Mouse (Mus musculus) cerebellum, postnatal 4 days (tissue): ENCODE measurements at regions not wholly inside any gene's neighbourhood (a gene's known extent, or its start where the extent isn't known, plus 50 kb on each side); places are given as distances from the start of the nearest gene placed in this dataset.

Experiments used
- DNase-seq, 2 experiments: peaks; one replicate each; pipeline ENCODE4 v3.0.0; 2022; ENCODE audit warnings: low spot score in 2 of 2, mixed read lengths in 1 of 2

- DNase-seq: no peak
Measured at GRCm38 (mm10) chr4:148723208-148723607, 80.1 kb downstream of the Gm572 start.

GRCm38 (mm10) chr4:148723934-148724719 is 80.1 kb upstream of the Casz1 start:
- DNase-seq: no peak

GRCm38 (mm10) chr4:148728800-148729199 is 75.4 kb upstream of the Casz1 start:
- DNase-seq: no peak

DNA sequence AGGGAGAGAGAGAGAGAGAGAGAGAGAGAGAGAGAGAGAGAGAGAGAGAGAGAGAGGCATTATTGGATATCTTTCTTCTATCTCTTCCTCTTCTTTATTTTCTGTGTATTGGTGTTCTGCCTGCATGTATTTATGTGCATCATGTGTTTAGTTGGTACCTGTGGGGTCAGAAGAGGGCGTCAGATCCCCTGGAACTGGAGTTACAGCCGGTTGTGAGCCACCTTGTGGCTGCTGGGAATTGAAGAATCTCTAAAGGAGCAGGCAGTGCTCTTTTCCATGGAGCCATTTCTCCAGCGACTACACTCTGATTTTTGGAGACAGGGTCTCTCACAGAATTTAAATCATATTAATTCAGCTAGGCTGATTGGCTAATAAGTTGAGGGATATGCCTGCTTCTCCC is 72.6 kb upstream of the Casz1 start:
- no peak for DNase-seq

DNA sequence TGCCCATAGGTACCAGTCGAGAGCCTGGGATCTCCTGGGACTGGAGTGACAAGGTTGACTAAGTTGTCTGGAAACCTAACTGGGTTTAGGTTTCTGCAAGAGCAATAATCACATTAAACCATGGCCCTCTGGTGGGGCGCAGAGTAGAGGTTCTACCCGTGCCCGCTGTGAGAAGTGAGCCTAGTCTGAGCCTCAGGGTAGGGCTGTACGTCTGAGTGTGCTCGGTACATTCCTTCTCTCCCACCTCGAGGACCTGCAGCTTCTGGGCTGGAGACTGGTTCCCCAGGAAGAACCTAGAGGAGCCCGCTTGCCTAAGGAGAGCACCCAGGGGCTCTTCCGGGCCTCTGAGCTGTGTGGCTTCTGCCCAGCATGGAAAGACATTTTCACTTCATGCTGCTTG is 70.2 kb upstream of the Casz1 start:
- DNase-seq: no peak

DNA sequence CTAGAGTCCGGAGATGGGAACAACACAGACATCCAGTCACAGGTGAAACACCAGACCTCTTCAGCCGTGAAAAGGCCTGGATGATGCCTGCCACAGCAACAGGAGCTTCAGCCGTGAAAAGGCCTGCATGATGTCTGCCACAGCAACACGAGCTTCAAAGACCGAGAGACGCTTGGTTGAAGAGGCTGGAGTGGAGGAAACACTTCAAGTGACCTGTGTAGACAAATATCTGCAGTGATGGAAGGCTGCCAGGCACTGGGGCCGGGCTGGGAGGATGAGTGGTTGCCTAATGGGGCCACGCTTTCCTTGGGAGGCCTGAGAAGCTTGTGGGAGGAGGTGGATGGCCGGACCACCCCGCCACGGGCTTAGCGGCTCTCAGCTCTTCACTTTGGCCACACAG is 69.7 kb upstream of the Casz1 start:
- no peak for DNase-seq

DNA sequence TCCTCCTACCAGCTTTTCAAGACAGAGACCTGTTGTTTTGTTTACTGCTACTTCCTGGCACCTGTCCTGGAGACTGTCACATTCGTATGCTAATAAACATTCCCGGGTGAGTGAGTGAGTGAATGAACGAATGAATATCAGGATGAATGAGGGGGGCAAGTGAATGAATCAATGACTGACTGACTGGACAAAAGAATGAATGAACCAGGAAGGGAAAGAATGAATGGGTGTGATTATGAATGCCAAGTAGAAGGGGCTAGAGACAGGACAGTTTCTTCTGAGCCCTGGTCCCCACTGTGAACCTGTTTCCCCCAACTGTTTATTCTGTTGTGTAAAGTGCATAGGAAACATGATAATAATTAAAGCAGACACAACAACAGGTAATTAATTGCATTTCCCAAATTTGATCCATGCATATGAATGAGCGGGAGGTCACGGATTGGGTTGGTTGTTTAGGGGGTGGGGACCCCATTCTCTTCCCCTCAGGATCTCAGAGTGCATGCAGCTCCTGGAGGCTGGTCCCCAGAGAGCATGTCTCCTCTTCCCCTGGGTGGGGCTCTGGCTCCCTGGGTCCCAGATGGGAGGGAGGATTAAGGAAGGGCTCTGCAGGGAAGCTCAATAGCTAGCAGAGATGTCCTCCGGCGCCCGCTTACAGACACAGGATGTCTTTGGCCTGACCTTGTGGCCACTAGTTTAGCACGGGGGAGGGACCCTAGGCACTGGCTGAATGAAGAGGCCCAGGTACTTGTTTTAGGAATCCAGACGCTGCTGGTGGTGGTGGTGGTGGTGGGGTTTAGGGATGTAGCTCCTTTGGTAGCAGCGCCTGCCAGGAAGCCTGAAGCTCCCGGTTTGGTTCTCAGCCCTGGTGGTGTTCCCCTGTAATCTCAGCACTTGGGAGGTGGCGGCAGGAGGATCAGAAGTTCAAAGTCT is 65.4 kb upstream of the Casz1 start:
- DNase-seq: no peak

DNA sequence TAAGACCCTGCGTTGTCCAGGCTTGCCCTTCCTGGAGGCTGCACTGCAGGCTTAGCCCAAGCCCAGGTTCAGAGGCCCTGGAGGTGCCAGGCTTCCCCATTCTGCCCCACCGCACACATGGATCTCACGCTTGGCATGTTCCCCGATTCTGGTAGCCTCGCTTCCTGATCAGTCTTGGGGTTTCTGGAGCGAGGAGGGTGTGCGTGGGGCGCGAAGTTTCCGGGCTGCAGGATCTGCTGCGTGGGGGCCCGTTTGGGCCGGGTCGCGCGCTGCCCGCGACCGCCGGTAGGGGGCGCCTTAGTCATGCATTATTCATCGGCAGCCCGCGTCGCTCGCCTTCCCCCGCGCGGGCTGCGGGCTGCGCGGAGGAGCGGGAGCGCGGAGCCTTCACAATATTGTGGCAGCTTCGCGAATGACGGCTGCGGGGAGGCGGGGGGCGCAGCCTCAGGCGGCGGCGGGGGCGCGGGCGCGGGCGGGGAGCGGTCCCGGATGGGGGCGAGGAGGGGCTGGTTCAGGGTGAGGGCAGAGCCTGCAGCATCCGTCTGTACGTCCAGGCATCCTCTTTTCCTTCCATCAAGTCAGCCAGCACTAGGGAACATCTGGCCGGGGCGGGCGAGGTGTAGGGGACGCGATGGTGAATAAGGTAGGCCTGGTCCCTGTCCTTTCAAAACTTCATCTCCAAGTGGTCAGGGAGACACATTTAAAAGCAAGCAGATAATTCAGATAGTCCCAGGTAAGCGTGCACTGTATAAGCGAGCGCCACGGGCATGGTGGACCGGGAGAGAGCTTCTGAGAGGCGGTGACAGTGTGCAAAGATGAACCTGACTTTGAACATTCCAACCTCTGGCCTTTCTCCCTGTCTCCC is 61.4 kb upstream of the Casz1 start:
- peak; percentile 67 to 81 for DNase-seq

- DNase-seq: no peak
Measured at GRCm38 (mm10) chr4:148743414-148743844, 60.8 kb upstream of the Casz1 start.

DNA sequence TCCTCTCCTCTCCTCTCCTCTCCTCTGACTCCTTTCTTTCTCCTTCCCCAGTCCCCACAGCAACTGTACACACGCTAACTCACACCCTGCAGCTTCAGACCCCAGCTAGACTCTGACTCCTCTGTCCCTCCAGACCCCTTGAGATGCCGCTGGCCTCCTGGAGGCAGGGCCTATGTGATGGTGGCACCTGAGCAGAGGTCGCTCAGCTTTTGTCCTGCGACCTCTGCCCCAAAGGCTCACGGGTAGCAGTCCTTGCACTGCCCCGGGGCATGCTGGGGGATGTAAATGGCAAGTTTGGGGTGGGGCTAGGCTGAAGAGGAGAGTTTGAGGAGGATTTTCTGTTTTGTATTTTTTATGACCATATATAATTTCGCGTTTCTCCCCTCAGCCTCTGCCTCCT is 60.2 kb upstream of the Casz1 start:
- no peak for DNase-seq

DNA sequence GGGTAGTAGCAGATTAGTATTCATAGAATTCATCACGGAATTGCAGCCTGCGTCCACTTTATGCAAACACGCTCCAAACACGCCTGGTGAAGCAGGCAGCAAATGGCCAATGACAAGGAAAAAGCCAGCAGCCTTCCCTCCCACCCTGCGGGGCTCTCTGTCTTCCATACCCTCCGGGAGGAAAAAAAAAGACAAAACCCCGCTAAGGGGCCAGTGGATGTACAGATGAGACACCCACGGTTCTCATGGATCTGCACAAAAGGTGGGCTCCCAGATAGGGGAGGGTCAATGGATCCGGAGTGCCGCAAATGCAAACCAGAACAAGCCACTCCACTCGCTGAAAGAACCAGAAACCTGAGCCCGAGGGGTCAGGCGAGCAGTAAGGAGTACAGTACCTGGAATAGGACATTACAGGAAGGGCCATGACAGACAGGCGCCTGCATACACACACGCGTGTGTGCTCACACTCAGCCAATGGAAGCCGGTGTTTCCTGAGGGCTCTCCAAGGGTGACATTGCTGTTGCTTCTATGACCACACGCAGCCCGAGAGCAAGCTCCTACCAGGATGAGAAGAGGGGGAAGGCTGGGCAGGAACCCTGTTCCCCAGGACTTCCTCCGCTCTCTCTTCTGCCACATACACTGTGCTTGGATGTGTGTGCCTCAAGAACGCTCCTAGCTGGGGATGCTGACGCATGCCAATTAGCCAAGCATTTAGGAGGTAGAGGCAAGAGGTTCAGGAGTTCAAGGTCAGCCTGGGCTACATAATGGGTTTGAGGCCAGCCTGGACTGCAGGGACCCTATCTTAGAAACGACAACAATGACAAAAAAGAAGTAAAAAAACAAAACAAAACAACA is 57.5 kb upstream of the Casz1 start:
- DNase-seq: no peak

GRCm38 (mm10) chr4:148747315-148747644 is 56.9 kb upstream of the Casz1 start:
- no peak for DNase-seq

GRCm38 (mm10) chr4:148750030-148750429 is 54.2 kb upstream of the Casz1 start:
- no peak for DNase-seq

DNA sequence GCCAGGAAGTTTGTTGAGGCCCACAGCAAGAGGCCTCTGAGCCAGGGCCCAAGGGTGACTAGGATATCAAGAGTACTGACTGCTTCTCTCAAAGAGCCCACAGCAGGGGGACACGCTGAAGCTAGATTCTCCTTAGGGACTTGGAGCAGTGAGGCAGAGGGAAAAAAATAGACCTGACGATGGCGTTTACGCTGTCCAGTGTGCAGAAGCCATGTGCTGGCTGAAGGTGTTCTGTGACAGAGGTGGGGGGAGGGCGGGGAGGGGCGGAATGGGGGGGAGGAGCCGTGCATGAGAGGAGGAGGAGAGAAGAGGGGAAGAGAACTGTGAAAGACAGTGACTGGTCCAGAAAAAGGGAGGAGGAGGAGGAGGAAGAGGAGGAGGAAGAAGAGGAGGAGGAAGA is 52.6 kb upstream of the Casz1 start:
- no peak for DNase-seq

DNA sequence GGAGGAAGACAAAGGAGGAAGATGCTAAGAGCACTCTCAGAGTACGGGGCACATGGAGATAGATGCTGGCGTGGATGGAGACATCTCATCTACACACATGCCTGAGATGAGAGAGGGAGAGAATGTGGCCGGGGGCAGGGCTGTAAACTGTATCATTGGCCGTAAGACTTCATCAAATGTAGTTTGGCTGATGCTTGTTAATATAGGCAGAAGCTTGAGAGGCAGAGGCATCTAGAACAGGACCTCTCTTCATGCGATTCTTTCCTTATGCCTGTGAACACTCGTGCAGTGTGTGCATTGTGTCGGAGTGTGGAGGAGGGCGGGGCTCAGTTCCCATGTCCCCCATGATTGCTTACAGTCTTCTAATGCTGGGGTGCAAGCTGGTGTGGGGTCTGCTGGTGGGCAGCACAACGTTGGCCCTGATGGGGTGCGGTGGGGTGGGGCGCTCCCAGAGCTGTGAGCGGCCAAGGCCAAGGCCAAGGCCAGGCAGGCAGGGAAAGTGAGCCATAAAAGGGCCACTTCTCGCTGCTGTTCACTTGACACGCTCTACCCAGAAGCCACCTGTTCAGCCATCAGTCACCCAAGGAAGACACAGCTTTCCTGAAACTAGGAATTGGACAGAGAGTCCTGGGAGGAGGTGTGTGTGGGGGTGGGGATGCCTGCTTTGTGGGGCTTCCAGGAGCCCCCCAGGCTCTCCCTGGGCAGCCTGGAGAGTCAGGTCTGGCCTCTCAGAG is 51.7 kb upstream of the Casz1 start:
- DNase-seq: no peak

- DNase-seq: no peak
Measured at GRCm38 (mm10) chr4:148753143-148753798, 51.0 kb upstream of the Casz1 start.

- DNase-seq: no peak
Measured at GRCm38 (mm10) chr4:148753849-148754248, 50.4 kb upstream of the Casz1 start.
